Mouse (Mus musculus) megakaryocyte, embryonic 14.5 days (primary cell): ENCODE results near the gene Gtpbp3.

Experiments used
- FLI1 ChIP-seq: IDR thresholded peaks from 2 replicates; pipeline ENCODE4 v1.6.1; 2012; ENCODE audit warnings: low read length, inconsistent platforms, mixed read lengths
- GATA1 ChIP-seq: IDR thresholded peaks from 3 replicates; pipeline ENCODE4 v1.6.1; 2012; ENCODE audit warnings: mixed read lengths, low read length, inconsistent platforms, borderline replicate concordance

GRCm38 (mm10) chr8:71525226-71526050, 37.5 kb downstream of the Gtpbp3 start, which contains the start of gene Ccdc194:
- TF ChIP-seq GATA1: no peak
- TF ChIP-seq FLI1: no peak
